Mouse (Mus musculus) testis, postnatal 14 days (tissue): ENCODE data around the gene Vsig10.
A peak's percentile ranks its signal among the peaks of the same experiment; 100 is the strongest.
"Not testable (repeated sequence)": the region's sequence is repeated elsewhere in the genome, so short reads cannot be mapped to it uniquely, and the experiment has no call there.

Experiments
- DNase-seq: peaks from one replicate; pipeline ENCODE4 v3.0.0; 2021; ENCODE audit warnings: low spot score

Gene Vsig10

DNA sequence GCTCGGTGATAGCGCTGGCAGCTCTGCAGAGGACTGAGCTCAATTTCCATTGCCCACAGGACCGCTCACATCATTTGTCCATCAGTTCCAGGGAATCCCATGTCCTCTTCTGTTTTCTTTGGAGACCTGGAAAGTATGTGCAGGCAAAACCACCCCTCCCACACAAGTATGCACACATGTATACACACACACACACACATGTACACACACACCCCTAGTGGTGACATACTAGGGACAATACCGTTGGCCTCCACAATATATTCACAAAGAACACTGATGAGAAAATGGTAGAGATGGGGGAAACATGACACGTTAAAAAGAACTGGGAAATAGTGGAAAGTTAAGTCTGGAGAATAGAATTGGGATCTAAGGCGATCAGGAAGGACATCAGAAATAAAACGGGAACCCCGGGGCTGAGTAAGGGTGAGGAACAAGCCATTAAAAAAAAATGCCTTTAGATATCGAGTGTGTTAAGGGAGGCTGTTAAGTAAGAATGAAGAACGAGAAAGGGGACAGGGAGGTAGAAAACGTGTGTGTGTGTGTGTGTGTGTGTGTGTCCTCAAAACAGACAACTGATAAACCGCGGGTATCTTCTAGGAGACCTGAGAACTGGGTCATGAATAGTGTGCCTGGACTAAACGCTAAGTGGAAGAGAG lies 36.9 kb downstream of the Vsig10 start:
- DNase-seq = no peak

DNA sequence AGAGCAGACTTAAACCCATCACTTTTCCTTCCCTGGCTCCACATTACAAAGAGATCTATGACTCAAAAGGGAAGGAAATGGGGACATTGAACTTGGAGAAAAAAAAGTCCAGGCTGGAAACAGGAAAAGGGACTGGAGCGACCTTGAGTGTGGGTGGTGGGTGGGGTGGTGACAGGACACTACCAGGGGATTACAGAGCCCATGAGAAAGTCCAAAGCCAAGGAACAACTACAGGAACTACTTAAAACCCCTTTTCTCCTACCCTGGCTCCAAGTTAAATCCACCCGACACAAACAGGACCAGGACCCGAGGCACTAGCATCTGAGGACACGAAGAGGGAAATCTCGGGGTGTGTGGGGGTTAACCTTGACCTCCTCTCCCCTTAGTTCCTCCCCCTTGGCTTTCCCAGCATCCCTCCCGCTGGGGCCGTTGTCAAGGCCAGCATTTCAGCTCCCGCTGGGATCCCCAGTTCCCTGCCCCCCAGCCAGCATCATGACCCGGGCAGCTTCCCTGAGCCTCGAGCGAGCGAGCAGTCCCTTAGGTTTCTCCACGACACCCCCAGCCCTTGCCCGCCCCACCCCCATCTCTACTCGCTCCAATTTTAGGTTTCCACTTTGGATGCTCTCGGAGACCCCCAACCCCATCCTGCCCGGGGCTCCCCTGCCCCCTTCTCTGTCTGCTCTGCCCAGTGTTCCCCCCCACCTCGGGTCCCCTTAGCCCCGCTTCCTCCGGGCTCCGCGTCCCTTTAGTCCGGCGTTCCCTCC lies 37.7 kb downstream of the Vsig10 start:
- peak; percentile 82 for DNase-seq

DNA sequence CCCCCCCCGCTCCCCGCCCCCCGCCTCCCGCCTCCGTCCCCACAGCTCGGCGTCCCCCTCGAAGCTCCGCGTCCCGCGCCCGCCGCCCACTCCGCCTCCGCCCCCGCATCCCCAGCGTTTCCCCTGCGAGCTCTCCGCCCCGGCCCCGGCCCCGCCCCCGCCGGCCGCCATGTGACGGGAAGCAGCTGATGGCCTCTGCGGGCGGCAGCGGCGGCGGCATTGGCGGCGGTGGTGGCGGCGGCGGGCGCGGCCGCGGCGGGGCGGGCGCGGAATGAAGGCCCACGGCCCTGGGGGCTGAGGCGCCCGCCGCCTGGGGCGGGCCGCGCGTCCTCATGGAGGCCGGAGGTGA lies 38.2 kb downstream of the Vsig10 start, which contains the start of gene Wsb2:
Wsb2 (plus strand) TSS at position 176 of the 349 bp plus-strand sequence.
- DNase-seq = peak; percentile 86

DNA sequence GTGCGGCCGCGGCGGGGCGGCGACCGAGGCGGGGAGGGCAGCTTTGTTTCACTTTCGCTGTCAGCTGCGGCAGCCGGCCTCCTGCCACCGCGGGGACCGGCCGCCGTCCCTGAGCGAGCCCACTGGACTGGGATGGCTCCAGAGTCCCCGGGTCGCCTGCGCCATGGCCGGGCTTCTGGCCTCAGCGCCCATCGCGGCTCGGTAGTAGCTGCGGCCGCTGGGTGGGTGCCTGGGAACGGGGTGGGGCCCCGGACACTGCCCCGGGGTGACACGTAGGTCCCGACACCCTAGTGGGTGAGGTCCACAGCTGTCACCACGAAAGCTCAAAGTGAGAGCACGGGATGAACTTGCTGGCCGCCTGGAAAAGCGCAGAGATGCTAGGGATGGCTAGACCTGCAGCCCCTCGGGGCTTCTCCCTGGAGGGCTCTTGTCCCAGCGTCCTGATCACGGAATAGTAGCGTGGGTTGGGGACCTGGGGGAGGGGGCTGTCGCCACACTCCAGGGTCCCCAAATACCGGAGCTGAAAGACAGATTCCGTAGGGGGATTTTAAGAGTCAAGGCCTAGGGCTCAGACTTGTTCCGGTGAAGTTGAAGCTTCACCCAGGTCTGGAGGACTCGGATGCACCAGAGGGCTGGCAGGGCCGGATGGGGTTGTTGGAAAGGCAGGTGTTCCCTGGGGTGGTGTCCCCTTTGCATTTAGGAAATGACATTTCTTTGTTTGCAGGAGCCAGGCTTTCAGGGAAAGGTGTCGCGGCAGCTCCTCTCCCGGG lies 38.8 kb downstream of the Vsig10 start:
- peak; percentile 42 for DNase-seq

DNA sequence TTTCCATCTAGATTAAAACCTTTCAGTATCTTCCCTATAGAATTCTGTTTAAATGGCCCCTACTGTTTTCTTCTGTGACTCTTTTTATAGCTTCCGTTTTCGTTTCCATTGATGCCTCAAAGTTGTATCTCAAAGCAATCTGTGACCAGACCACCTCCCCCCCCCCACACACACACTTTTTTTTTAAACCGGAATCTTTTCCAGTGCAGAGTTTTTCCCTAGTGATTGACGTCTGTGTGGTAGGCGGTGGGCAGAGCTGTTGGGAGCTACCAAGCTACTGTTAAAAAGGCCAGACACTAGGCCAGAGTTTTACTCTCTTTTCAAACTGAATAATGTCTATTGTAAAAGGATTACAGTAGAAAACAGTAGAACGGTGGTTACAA lies 39.4 kb downstream of the Vsig10 start:
- no peak for DNase-seq

DNA sequence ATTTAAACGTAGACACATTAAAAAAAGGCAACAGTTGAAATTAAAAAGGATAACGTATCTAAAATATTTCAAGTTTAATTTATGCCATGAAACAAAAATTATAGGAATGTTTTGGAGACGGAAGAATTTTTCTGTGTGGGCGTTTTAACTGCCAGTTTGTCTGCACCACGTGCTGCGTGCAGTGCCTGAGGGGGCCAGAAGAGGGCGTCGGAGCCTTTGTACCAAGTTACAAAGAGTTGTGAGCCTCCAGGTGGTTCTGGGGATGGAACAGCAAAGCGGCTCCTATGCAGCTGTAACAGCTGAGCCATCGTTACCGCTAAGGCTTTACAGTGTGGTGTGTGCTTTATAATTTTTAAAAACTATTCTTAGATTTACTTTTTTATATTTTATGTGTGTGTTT lies 39.8 kb downstream of the Vsig10 start:
- DNase-seq = peak; percentile 84

DNA sequence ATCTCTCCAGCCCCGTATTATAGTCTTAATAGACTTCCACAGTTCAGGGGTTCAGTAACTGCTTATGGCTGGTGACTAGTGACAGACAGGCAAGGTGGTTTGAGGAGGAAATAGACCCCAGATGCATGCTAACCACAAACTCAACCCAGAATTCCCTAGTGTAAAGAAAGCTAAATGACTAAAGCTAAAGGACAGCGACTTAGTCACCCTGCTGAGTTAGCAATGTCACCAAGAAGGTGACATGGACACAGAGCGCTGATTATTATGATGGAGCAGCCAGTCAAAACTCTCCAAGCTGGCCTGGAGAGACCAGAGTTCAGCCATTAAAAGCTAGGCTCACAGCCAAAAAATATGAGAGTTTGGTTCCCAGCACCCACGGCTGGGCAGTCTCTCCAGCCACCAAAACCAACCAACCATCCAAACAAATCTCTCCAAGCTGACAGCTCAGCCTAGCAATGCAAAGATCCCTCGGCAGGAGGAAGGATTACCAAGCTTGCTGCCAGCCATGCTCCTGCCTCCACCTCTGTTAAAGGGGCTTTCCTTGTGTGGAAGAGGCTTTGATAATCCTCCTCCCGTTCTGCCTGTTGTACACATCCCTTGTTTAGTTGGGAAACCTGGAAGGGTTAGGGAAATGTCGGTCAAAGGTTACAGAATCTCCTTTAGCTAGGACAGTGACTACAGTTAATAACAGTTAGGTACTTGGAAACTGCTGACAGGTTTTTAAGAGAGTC lies 40.8 kb downstream of the Vsig10 start:
- DNase-seq = no peak

DNA sequence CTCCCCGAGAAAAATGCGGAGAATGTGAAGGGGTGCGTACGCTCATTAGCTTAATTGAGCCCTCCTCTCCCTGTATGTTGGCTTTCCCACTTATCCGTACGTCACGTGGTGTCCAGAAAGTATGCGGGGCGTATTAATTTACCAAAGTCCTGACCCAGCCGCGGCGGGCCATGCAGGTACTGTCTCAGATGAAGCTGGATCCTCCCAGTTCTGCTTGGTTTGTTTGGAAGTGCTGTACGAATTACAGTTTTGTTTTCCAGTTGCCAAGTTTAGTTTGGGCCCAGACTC lies 41.3 kb downstream of the Vsig10 start:
- DNase-seq = no peak

DNA sequence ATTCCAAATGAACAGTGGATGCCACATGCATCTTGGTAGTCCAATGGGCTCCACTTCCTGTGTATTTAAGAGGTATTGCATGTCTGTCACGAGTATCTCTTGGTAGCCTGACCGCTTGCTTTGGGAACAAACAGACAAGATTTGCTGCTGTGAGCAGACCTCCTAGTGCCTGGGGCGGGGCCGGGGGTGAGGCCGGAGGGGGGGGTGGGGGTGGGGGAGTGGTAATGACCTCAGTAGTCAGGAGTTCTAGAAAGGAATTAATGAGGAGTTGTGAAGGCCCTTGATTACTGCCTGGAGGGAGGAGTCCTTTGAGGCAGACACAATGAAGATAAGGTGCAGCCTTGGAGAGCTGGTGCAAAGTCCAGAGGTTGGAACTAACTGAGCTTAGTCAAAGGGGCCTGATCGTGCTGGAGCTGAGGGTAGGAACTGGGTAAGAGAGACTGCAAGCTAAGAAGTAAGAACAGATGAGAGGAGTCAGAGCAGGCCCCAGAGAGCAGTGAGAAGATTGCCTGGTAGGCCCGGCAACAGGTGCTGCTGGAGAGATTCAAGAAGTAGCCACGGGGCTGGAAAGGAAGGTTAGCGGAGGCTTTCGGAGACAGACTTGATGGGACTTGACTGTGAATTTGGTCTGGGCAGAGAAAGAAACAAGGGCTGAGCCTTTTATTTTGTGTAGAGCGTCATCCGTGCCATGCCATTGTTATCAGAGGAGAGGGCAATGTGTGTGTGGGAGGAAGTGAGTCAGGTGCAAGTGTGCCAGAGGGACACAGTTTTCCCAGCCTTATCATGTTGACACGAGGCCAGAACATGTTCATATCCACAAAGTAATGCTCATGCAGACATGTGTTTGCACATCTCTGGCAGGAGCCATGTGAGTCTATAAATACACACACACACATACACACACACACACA lies 42.0 kb downstream of the Vsig10 start:
- DNase-seq = peak; percentile 66

DNA sequence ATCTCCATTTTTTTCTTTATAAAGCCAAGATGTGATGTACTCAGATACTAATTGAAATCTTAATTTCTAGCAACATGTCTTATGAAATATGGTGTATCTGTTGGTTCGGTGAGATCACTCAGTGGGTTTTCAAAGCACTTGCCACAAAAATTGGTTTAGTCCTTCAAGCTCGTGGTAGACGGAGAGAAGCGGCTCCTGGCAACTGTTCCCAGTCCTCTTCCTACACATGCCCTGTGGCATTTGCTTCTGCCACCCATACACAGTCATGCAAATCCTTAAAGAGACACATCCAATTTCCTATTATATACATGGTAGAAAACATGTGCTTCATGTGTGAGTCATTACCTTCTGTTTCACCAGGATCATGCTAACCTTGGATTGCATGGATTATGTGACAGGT lies 42.7 kb downstream of the Vsig10 start:
- DNase-seq = no peak

DNA sequence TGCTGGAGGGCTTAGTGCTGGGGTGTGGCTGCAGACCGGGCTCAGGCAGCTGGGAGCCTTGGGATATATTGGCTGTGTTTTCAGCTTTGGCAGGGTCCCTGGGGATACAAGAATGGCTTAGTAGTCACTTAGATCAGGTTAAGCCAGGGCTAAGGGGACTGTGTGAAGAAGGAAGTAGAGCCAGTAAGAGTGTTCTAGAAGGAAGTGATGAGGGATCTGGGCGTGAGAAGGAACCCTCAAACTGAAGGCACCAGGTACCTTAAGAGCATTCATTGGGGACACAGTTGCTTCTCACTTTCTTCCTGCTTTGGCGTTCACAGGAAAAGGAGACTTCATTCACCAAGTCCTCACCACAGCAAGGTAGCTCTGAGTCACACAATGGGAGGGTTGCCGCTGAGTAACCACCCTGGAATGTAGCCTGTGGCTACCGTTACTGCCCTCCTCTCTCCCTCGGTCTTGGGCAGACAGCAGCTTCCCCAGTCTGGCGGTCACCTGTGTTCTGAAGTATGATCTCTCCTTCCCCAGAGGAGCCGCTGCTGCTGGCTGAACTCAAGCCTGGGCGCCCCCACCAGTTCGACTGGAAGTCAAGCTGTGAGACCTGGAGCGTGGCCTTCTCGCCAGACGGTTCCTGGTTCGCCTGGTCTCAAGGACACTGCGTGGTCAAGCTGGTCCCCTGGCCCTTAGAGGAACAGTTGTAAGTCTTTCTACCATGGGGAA lies 44.3 kb downstream of the Vsig10 start:
- DNase-seq = no peak

DNA sequence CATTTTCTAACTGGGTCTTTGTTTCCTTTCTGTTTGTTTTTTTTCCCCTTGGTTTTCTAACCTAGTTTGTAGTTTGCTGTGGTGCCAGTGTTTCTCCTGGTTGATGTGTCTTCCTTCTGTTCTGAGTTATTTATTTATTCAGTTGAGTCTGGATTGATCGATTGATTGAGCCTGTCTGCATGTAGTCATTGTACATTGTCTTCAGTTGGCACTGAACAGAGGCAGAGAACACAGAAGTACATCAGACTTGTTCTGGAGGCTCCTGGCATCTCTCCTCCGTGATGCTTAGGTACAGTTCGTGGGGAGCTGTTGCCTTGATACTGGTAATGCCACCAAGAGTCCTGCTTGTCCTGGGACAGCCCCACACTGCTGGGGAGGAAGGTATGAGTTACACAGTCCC lies 45.9 kb downstream of the Vsig10 start:
- DNase-seq = no peak

DNA sequence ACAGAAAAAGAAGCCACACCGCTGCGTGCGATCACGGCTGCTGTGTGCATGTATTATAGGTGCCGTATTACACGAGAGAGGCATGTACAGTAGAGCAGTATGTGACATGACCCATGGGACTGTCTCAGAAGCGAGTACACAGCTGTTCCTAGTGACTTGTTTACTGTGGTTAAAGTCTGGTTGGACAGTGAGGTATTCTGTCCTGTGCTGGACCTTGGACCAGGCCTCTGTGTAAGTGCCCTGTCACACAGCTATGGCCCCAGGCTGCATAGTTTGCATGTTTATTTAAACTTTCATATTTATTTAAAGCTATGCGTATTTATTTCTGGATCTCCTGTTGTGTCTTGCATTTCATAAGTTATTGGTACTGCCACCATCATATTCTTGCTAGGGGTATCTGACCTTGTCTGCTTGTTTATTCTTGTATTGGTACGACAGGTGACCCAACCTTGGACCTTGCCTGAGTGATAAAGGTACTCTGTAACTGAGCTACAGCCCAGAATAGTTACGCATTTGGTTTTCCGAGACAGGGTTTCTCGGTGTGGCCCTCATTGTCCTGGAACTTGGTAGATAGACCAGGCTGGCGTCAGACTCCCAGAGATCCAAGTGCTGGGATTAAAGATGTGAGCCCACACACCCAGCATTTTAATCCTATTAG lies 47.1 kb downstream of the Vsig10 start:
- DNase-seq = no peak

DNA sequence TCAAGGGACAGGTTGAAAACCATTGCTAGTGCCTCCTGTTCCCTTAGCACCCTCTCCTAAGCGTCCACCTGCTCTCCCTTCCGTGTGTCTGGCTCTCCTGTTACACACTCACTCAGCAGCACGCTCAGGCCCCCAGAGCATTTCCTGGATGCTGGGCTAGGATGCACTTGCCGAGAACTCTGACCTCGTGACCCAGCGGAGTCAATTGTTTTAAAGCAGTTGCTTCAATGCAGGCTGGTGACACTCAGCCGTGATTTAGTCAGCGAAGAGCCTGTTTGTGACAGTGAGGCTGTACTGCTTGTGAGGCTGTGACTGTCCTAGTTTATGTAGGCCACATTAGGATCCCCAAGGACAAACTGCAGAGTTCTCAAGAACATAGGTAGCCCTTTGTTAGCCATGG lies 48.3 kb downstream of the Vsig10 start:
- DNase-seq = no peak

DNA sequence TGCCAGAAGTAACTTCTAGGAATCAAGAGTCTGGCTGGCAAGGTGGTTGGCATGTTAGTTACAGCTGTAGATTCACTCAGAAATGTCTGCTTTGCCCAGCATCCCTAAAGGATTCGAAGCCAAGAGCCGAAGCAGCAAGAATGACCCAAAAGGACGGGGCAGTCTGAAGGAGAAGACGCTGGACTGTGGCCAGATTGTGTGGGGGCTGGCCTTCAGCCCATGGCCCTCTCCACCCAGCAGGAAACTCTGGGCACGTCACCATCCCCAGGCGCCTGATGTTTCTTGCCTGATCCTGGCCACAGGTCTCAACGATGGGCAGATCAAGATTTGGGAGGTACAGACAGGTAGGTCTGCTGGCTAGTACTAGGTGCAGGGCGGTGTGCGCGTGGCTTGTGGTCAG lies 51.7 kb downstream of the Vsig10 start:
- no peak for DNase-seq

DNA sequence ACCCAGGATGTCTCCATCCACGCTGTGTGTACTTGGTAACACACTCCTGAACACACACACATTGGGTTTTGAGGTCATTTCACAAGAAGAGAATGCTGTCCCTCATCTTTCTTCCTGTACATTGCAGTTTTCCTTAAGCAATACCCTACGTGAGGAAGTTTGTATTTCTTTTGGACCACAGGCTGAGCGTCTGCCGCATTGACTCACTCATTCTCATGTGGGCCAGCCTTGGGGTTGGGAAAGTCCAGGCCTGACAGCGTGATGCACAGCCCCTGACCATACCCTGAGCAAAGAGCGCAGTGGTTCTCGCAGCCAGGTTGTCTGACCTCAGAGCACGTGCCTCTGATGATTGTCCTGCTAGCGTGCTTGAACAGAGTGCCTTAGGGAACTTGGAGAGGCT lies 54.5 kb downstream of the Vsig10 start:
- no peak for DNase-seq

DNA sequence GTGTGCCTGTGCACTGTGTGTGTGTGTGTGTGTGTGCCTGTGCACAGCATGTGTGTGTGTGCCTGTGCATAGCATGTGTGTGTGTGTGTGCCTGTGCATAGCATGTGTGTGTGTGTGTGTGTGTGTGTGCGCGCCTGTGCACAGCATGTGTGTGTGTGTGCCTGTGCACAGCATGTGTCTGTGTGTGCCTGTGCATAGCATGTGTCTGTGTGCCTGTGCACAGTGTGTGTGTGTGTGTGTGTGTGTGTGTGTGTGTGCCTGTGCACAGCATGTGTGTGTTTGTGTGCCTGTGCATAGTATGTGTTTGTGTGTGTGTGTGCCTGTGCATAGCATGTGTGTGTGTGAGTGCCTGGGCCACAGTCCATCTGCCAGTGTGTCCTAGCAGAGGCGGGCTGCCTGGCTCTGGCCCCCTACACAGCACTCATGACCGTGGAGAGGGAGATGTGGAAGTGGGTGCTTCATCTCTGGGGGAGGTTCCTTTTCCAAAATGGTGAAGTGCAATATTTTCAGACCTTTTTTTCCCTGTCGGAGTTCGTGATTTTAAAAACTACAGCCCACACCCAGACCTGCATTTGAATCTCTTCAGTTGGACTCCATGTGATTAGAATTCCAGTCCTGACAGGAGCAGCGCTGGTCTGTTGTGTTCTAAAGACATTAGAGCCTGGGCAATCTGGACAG lies 55.6 kb downstream of the Vsig10 start:
- DNase-seq = no peak

DNA sequence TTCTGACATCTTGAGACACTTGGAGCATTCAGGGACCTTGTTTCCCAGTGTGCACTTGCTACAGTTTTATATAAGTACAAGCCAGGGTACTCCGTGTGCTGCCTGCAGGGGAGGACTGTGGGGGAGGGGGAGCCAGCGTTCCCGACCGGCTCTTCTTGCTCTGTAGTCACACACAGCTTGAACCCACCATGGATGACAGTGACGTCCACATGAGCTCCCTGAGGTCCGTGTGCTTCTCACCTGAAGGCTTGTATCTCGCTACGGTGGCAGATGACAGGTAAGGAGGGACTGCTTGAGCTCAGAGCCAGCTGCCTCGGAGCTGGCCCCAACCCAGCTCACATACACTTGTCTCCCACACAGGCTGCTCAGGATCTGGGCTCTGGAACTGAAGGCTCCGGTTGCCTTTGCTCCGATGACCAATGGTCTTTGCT lies 57.5 kb downstream of the Vsig10 start:
- DNase-seq = peak; percentile 45

DNA sequence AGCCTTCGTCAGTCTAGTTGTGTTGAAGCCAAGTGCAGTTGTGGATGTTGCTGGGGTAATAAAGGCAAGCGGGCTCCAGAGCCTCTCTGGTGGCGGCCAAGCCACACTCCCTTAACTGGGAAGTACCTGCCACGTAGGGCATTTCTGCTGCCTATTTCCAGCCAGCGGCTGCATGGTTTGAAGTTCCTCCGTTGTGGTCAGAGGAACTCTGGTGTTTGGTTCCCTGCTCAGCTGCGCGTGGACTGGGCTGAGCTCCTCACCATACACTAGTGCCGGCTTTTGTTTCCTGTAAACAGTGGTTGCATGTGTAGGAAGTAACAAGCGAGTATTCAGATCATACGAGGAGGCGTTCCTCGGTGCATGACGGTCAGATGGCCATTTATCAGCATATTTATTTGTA lies 58.8 kb downstream of the Vsig10 start:
- DNase-seq = not testable (repeated sequence)

DNA sequence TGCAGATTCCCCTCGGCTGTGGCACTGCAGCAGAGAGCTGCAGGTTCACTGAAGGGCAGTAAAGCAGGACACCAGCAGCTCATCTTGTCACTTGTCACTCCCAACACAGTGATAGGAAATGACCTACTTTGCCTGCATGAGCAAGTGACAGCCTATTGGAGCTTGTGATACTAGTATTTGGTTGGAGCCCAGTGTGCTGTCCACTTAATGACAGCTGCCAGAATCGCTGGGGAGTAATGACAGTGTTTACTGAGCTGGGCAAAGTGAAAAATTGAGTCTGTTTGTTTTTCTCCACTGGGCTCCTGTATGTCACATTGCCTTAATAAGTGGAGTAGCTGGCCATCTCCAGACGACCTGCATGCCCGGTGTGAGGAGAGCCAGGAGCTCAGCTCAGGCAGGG lies 61.3 kb downstream of the Vsig10 start:
- no peak for DNase-seq
